Mouse (Mus musculus) retina, embryonic 14.5 days (tissue): ENCODE results near the gene Tcaim.
A peak's percentile ranks its signal among the peaks of the same experiment; 100 is the strongest.
"Not testable (repeated sequence)": the region's sequence is repeated elsewhere in the genome, so short reads cannot be mapped to it uniquely, and the experiment has no call there.

Experiments used
- DNase-seq: peaks from one replicate; pipeline ENCODE4 v3.0.0-alpha.2; 2015; ENCODE audit warnings: low spot score

The Tcaim gene

DNA sequence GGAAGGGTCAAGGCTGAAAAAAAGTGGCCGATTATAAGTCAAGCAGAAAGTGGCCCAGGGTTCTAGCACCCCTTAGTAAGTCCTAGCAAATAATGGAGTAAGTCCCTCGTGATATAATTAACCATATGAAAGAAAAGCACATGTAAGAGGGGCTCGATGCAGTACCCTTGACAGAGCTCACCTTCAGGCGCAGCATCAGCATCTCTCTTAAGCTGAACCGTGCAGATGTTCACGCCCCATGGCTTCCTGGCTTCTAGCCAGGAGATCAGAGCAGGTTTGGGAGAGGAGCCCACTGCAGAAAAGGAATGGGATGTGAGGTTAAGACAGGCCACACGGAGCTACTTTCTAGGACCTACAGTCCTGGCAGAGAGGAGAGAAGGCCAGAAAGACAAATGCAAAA, 49.2 kb downstream of the Tcaim start:
- no peak for DNase-seq

- DNase-seq = not testable (repeated sequence)
These were observed 49.8 kb downstream of the Tcaim start for GRCm38 (mm10) chr9:122855141-122855540.

DNA sequence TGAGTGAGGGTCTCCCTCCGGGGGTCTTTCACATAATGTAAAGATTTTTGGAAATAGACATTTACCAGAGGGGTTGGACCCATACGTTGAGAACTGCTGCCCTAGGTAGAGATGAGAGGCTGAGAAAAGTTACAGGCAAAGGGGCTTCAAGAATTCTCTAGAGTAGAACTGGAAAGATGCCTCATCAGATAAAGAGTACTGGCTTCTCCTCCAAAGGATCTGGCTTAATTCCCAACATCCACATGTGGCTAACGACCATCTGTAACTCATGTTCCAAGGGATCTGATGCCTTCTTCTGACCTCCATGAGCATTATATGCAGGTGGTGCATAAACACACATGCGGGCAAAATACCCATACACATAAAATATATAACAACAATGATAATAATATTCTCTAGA, 50.3 kb downstream of the Tcaim start:
- DNase-seq = no peak

GRCm38 (mm10) chr9:122856716-122857115, 51.4 kb downstream of the Tcaim start:
- no peak for DNase-seq

GRCm38 (mm10) chr9:122860752-122861151, 55.4 kb downstream of the Tcaim start:
- no peak for DNase-seq

DNA sequence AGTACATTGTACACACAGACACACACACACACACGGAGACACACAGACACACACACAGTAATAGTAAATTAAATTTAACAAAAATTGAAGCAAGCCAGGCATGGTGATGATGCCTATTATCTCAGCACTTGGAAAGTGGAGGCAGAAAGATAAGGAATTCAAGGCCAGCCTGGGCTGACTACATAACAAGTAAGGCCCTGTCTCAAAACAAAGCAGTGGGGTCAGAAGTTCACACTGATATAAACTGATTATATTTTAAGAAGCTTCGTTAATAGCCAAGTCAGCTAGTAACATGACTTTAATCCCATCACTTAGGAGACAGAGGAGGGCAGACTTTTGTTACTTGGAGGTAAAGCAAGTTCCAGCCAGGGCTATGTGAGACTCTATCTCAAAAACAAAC, 58.4 kb downstream of the Tcaim start:
- no peak for DNase-seq

DNA sequence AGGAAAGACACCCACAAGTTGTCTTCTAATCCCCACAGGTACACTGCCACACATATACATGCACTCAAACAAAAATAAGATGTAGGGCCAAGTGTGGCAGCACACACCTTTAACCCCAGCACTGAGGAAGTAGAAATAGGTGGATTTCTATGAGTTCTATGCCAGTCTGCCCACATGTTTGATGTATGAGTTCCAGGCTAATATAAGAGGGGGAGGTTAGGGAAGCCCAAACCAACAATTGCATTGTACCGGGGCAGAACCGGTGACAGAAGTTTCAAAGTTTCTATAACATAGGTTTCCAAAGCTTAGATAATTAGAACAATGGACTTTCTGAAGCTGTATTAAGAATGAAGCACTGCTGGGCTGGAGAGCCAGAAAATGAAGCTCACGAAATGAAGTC, 59.5 kb downstream of the Tcaim start:
- DNase-seq = no peak

DNA sequence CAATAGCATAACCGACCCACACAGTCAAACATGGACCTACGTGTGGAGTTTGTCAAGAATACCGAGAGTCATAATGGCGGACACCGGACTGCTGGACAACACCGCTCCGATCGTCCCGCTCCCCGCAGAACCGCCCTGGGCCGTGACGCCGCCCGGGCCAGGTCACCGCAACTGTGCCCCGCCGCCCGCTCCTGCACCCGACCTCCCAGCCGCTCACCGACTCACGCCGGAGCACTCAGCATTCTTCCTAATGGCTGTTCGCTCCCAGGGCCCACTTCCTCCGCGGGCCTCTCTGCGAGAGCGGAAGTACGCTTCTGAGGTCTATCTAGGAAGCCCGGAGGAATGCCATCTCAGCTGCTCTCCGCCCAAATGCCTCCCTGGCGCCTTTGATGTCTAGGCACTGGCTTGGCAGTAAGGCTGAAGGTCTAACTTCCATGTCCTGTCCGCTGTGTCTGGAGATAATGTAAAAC, 60.4 kb downstream of the Tcaim start, which contains the start of gene Zfp445:
Zfp445 (minus strand) TSS at position 310 of the 470 bp plus-strand sequence.
- DNase-seq = peak; percentile 93

DNA sequence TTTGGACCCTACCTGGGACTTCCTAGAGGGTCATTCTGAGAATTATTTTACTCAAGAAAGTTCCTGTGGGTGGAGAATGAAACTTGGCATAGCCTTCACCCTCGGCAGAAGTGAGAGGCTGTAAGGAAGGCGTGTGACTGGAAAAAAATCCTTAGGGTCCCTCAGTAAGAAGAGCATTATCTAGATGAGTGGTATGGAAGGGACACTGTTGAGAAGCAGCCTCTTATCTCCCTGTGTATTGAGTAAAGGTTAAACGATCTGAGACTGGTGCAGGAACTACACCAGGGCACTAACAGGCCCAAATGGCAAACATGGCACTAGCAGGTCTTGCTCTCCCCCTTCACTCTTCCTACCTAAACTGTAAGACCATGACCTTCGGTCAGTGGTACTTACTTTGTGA, 60.9 kb downstream of the Tcaim start:
- no peak for DNase-seq

DNA sequence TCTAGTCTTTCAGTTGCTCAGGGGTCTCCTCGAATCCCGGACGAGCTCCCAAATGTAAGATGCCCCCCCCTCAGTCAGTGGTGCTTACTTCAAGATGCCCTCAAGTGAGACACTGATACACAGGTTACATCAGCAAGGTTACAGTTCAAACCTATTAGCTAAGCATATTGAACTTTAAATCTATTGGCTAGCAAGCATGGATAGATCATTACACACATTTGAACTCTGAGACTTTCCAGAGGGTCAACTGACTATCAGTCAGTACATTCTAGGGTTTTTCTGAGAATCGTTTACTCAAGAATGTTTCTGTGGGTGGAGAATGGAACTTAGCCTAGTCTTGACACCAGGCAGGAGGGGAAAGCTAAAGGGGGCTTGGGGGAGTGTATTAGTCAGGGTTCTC, 67.3 kb downstream of the Tcaim start:
- DNase-seq = no peak

- DNase-seq = no peak
These were observed 69.3 kb downstream of the Tcaim start for GRCm38 (mm10) chr9:122874653-122875052.

DNA sequence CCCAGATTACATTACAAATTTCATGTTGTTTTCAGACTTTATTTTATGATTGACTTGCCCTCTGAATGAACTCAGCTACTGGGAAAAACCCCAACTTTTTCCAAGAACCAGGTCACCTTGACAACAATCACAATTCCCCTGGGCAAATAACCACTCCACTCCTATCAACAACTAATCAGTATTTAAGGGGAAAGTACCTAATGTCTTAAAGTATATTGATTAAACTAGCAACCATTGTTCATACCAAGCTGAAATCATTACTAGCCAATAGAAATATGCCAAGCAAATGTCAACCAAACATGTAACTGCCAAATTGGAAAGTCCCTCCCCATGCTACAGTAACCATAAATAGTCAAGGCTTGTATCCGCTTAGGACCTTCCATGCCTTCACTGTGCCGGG, 69.8 kb downstream of the Tcaim start:
- DNase-seq = no peak

- no peak for DNase-seq
These were observed 80.0 kb downstream of the Tcaim start, which contains the start of gene Zkscan7 for GRCm38 (mm10) chr9:122885385-122885784. TSS of gene Zkscan7 (plus strand) at chr9:122885685.
